Mouse (Mus musculus): Measurements from ENCODE around the gene Ccdc47. TPM values are rescaled to one million over a fixed set of nuclear protein-coding genes. Genes with fewer than 3 reads are reported as not detected.
"Not testable (repeated sequence)": the region's sequence is repeated elsewhere in the genome, so short reads cannot be mapped to it uniquely, and the experiment has no call there.

Gene Ccdc47
- polyA plus RNA-seq, 1 experiment from 2014 or later = 78.3 TPM

- peak overlapping the region; percentile 68 for H3K4me3 ChIP-seq (ENCODE audit: low read depth, low read length)
- peak overlapping the region; percentile 89 for H3K4me2 ChIP-seq (ENCODE audit: low read depth, low read length)
- no peak for ATAC-seq (ENCODE audit: low read depth)
- H3K4me1 ChIP-seq (ENCODE audit: control insufficient read depth, insufficient read depth, low read length) = peaks cover 15% of the 10 kb centered on the region
- H3K27me3 ChIP-seq (ENCODE audit: control insufficient read depth, insufficient read depth, low read length) = no peaks in the 10 kb centered on the region
- no peaks in the 10 kb centered on the region for H3K9me3 ChIP-seq (ENCODE audit: control insufficient read depth, low read length)
- 19% methylated on average over 2 of the region's 2 CpGs for WGBS
- no peak overlapping the region for H3K27ac ChIP-seq (ENCODE audit: low read depth, low read length)
- peaks cover 28% of the 10 kb centered on the region for H3K36me3 ChIP-seq (ENCODE audit: control insufficient read depth, insufficient read depth, low read length)
- peak overlapping the region; percentile 44; the same call in 1 of the 2 replicates for H3K9ac ChIP-seq (replicated peaks; ENCODE audit: low read depth, low read length)
Observed at GRCm38 (mm10) chr11:106254767-106255166, 38.6 kb upstream of the Ccdc47 start.

- Histone ChIP-seq H3K4me2 (ENCODE audit: low read depth, low read length) (no peak overlapping the region), H3K9ac (replicated peaks; ENCODE audit: low read depth, low read length) (no peak overlapping the region), H3K4me1 (ENCODE audit: control insufficient read depth, insufficient read depth, low read length) (no peaks in the 10 kb centered on the region), H3K9me3 (ENCODE audit: control insufficient read depth, low read length) (no peaks in the 10 kb centered on the region), H3K27me3 (ENCODE audit: control insufficient read depth, insufficient read depth, low read length) (no peaks in the 10 kb centered on the region), H3K36me3 (ENCODE audit: control insufficient read depth, insufficient read depth, low read length) (peaks cover 79% of the 10 kb centered on the region), H3K4me3 (ENCODE audit: low read depth, low read length) (no peak overlapping the region), H3K27ac (ENCODE audit: low read depth, low read length) (no peak overlapping the region)
- WGBS = 90% methylated on average over 7 of the region's 7 CpGs
- ATAC-seq (ENCODE audit: low read depth) = no peak
Observed at GRCm38 (mm10) chr11:106249326-106249725, 33.2 kb upstream of the Ccdc47 start.

- no peaks in the 10 kb centered on the region for H3K4me1 ChIP-seq (ENCODE audit: control insufficient read depth, insufficient read depth, low read length)
- H3K27me3 ChIP-seq (ENCODE audit: control insufficient read depth, insufficient read depth, low read length) = no peaks in the 10 kb centered on the region
- no peak overlapping the region for H3K9ac ChIP-seq (replicated peaks; ENCODE audit: low read depth, low read length)
- H3K27ac ChIP-seq (ENCODE audit: low read depth, low read length) = no peak overlapping the region
- H3K9me3 ChIP-seq (ENCODE audit: control insufficient read depth, low read length) = no peaks in the 10 kb centered on the region
- peaks cover 90% of the 10 kb centered on the region for H3K36me3 ChIP-seq (ENCODE audit: control insufficient read depth, insufficient read depth, low read length)
- no peak overlapping the region for H3K4me2 ChIP-seq (ENCODE audit: low read depth, low read length)
- no peak overlapping the region for H3K4me3 ChIP-seq (ENCODE audit: low read depth, low read length)
- 96% methylated on average over 1 of the region's 1 CpGs for WGBS
- ATAC-seq (ENCODE audit: low read depth) = no peak
Observed at GRCm38 (mm10) chr11:106246834-106247233, 30.7 kb upstream of the Ccdc47 start.

- WGBS = 76% methylated on average over 8 of the region's 8 CpGs
- ATAC-seq (ENCODE audit: low read depth); H3K4me3 ChIP-seq (ENCODE audit: low read depth, low read length); H3K27me3 ChIP-seq (ENCODE audit: control insufficient read depth, insufficient read depth, low read length); H3K9me3 ChIP-seq (ENCODE audit: control insufficient read depth, low read length); H3K9ac ChIP-seq (replicated peaks; ENCODE audit: low read depth, low read length); H3K4me2 ChIP-seq (ENCODE audit: low read depth, low read length); H3K4me1 ChIP-seq (ENCODE audit: control insufficient read depth, insufficient read depth, low read length); H3K27ac ChIP-seq (ENCODE audit: low read depth, low read length): not testable (repeated sequence)
- peaks cover 67% of the 10 kb centered on the region for H3K36me3 ChIP-seq (ENCODE audit: control insufficient read depth, insufficient read depth, low read length)
Observed at GRCm38 (mm10) chr11:106233978-106234377, 17.8 kb upstream of the Ccdc47 start.

- Histone ChIP-seq H3K27me3 (ENCODE audit: control insufficient read depth, insufficient read depth, low read length) (no peaks in the 10 kb centered on the region), H3K4me1 (ENCODE audit: control insufficient read depth, insufficient read depth, low read length) (peaks cover 11% of the 10 kb centered on the region), H3K27ac (ENCODE audit: low read depth, low read length) (no peak overlapping the region), H3K9me3 (ENCODE audit: control insufficient read depth, low read length) (no peaks in the 10 kb centered on the region), H3K9ac (replicated peaks; ENCODE audit: low read depth, low read length) (no peak overlapping the region), H3K4me2 (ENCODE audit: low read depth, low read length) (no peak overlapping the region), H3K36me3 (ENCODE audit: control insufficient read depth, insufficient read depth, low read length) (peaks cover 6% of the 10 kb centered on the region), H3K4me3 (ENCODE audit: low read depth, low read length) (no peak overlapping the region)
- ATAC-seq (ENCODE audit: low read depth) = no peak
- WGBS = 92% methylated on average over 3 of the region's 3 CpGs
Observed at GRCm38 (mm10) chr11:106220603-106221002, 4.5 kb upstream of the Ccdc47 start.

- Histone ChIP-seq H3K4me1 (ENCODE audit: control insufficient read depth, insufficient read depth, low read length) (peaks cover 21% of the 10 kb centered on the region), H3K27me3 (ENCODE audit: control insufficient read depth, insufficient read depth, low read length) (no peaks in the 10 kb centered on the region), H3K9me3 (ENCODE audit: control insufficient read depth, low read length) (no peaks in the 10 kb centered on the region), H3K9ac (replicated peaks; ENCODE audit: low read depth, low read length) (peak within 1 kb of the TSS; percentile 94), H3K4me3 (ENCODE audit: low read depth, low read length) (peak within 1 kb of the TSS; percentile 93), H3K27ac (ENCODE audit: low read depth, low read length) (peak within 1 kb of the TSS; percentile 96), H3K4me2 (ENCODE audit: low read depth, low read length) (peak within 1 kb of the TSS; percentile 59), H3K36me3 (ENCODE audit: control insufficient read depth, insufficient read depth, low read length) (no peaks in the 10 kb centered on the region; the same call in 1 of the 2 replicates)
- peak; percentile 94 for ATAC-seq (ENCODE audit: low read depth)
- under 1% methylated on average over 65 of the region's 70 CpGs for WGBS
Observed at GRCm38 (mm10) chr11:106216730-106217490, 766 bp upstream of the Ccdc47 start, which contains the start of gene Ddx42. Gene Ddx42 (plus strand): TSS chr11:106216926.

- ATAC-seq (ENCODE audit: low read depth) = no peak
- peaks cover 10% of the 10 kb centered on the region for H3K36me3 ChIP-seq (ENCODE audit: control insufficient read depth, insufficient read depth, low read length)
- H3K27me3 ChIP-seq (ENCODE audit: control insufficient read depth, insufficient read depth, low read length) = no peaks in the 10 kb centered on the region
- peaks cover 21% of the 10 kb centered on the region for H3K4me1 ChIP-seq (ENCODE audit: control insufficient read depth, insufficient read depth, low read length)
- peak overlapping the region; percentile 57 for H3K4me2 ChIP-seq (ENCODE audit: low read depth, low read length)
- 36% methylated on average over 7 of the region's 7 CpGs for WGBS
- peak overlapping the region; percentile 93 for H3K4me3 ChIP-seq (ENCODE audit: low read depth, low read length)
- no peaks in the 10 kb centered on the region for H3K9me3 ChIP-seq (ENCODE audit: control insufficient read depth, low read length)
- peak overlapping the region; percentile 94 for H3K9ac ChIP-seq (replicated peaks; ENCODE audit: low read depth, low read length)
- no peak overlapping the region; the same call in 1 of the 2 replicates for H3K27ac ChIP-seq (ENCODE audit: low read depth, low read length)
Observed at GRCm38 (mm10) chr11:106215450-106215859, 689 bp downstream of the Ccdc47 start.

GRCm38 (mm10) chr11:106214856-106215255, 1.3 kb downstream of the Ccdc47 start:
- peaks cover 16% of the 10 kb centered on the region for H3K36me3 ChIP-seq (ENCODE audit: control insufficient read depth, insufficient read depth, low read length)
- H3K27ac ChIP-seq (ENCODE audit: low read depth, low read length) = no peak overlapping the region
- no peak overlapping the region for H3K9ac ChIP-seq (replicated peaks; ENCODE audit: low read depth, low read length)

GRCm38 (mm10) chr11:106212771-106213170, 3.4 kb downstream of the Ccdc47 start:
- no peak for ATAC-seq (ENCODE audit: low read depth)
- WGBS = 88% methylated on average over 8 of the region's 8 CpGs
- Histone ChIP-seq H3K4me1 (ENCODE audit: control insufficient read depth, insufficient read depth, low read length) (peaks cover 12% of the 10 kb centered on the region), H3K36me3 (ENCODE audit: control insufficient read depth, insufficient read depth, low read length) (peaks cover 37% of the 10 kb centered on the region), H3K27ac (ENCODE audit: low read depth, low read length) (no peak overlapping the region), H3K9ac (replicated peaks; ENCODE audit: low read depth, low read length) (no peak overlapping the region), H3K4me3 (ENCODE audit: low read depth, low read length) (no peak overlapping the region), H3K9me3 (ENCODE audit: control insufficient read depth, low read length) (no peaks in the 10 kb centered on the region), H3K4me2 (ENCODE audit: low read depth, low read length) (no peak overlapping the region), H3K27me3 (ENCODE audit: control insufficient read depth, insufficient read depth, low read length) (no peaks in the 10 kb centered on the region)

More at GRCm38 (mm10) chr11:106214856-106215255, 1.3 kb downstream of the Ccdc47 start:
- H3K27me3 ChIP-seq (ENCODE audit: control insufficient read depth, insufficient read depth, low read length) = no peaks in the 10 kb centered on the region
- ATAC-seq (ENCODE audit: low read depth) = no peak
- H3K4me3 ChIP-seq (ENCODE audit: low read depth, low read length) = no peak overlapping the region
- H3K4me1 ChIP-seq (ENCODE audit: control insufficient read depth, insufficient read depth, low read length) = peaks cover 21% of the 10 kb centered on the region
- H3K9me3 ChIP-seq (ENCODE audit: control insufficient read depth, low read length) = no peaks in the 10 kb centered on the region
- WGBS = 93% methylated on average over 5 of the region's 5 CpGs
- no peak overlapping the region; the same call in 1 of the 2 replicates for H3K4me2 ChIP-seq (ENCODE audit: low read depth, low read length)
